Mouse (Mus musculus): ENCODE data around the gene Ergic3. TPM values are rescaled to one million over a fixed set of nuclear protein-coding genes. Genes with fewer than 3 reads are reported as not detected.

Ergic3 gene
- polyA plus RNA-seq, 1 experiment from 2014 or later: 138 TPM

DNA sequence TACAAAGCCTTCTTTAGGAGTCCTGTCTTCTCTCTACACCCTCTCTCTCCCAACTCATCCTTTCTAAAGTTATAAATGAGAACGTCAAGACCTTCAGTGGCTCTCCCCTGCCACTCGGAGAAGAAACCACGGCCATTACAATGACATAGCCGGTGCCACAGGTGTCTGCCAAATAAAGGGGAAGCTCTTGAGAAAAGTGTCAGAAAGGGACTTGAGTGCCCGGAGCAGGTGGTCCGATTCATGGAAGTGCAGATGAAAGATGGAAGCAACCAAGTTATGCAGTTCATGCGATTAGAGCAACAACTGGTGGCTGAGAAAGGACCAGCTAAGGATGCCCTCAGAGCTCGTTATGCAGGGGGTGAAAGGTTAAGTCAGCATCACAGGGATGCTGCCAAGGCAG is 35.1 kb downstream of the Ergic3 start:
- ATAC-seq (ENCODE audit: low FRiP score, low TSS enrichment) (no peak), DNase-seq (ENCODE audit: low spot score) (no peak)
- no peaks in the 10 kb centered on the region for H3K36me3 ChIP-seq (ENCODE audit: control insufficient read depth, insufficient read depth, low read length)
- H3K27ac ChIP-seq (replicated peaks): no peak overlapping the region
- H3K4me2 ChIP-seq (replicated peaks; ENCODE audit: low read depth): no peak overlapping the region
- WGBS: 80% methylated on average over 8 of the region's 8 CpGs
- no peaks in the 10 kb centered on the region for H3K27me3 ChIP-seq (ENCODE audit: control insufficient read depth, insufficient read depth, low read length)
- TF ChIP-seq EP300 (optimal IDR thresholded peaks at IDR 0.05) (no peak), CTCF (IDR thresholded peaks at IDR 0.05; ENCODE audit: low read depth) (no peak)
- H3K9me3 ChIP-seq (ENCODE audit: control insufficient read depth, low read length): no peaks in the 10 kb centered on the region
- no peak overlapping the region for H3K4me3 ChIP-seq (ENCODE audit: low read depth, low read length)
- H3K4me1 ChIP-seq (replicated peaks; ENCODE audit: control insufficient read depth, insufficient read depth): no peaks in the 10 kb centered on the region
- no peak overlapping the region for H3K9ac ChIP-seq (ENCODE audit: low read length)

DNA sequence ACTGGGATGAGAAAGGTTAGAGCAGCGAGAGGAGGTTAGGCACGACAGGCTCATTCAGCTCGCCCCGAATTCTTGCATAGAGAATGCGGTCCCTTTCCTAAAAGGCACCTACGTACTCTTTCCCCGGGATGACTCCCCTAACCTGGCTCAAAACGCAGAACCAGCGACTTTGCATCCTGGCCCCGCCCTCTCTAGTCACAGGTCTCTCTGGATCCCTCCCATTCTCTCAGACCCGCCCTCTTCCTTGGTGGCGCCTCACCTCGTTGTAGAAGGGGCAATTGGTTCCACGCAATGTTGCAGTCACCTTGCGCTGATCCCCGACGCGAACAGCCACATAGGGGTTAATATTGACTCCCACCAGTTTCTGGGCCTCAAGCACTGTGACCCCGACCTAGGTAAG is 40.1 kb downstream of the Ergic3 start:
- peak; percentile 44; the same call in 1 of the 2 replicates for ATAC-seq (ENCODE audit: low FRiP score, low TSS enrichment)
- H3K4me3 ChIP-seq (ENCODE audit: low read depth, low read length): 0 out of 2 replicates have a peak overlapping the region, but pooled peaks have one; percentile 10

GRCm38 (mm10) chr2:156052816-156053215 is 45.0 kb downstream of the Ergic3 start, which contains the start of gene Fer1l4:
Gene Fer1l4, minus strand, starts transcription at chr2:156052947.
- Histone ChIP-seq H3K4me1 (replicated peaks; ENCODE audit: control insufficient read depth, insufficient read depth) (no peaks in the 10 kb centered on the region), H3K27me3 (ENCODE audit: control insufficient read depth, insufficient read depth, low read length) (no peaks in the 10 kb centered on the region), H3K4me3 (ENCODE audit: low read depth, low read length) (peak within 1 kb of the TSS; percentile 17; the same call in 1 of the 2 replicates), H3K36me3 (ENCODE audit: control insufficient read depth, insufficient read depth, low read length) (no peaks in the 10 kb centered on the region), H3K9ac (ENCODE audit: low read length) (peak within 1 kb of the TSS; percentile 23; the same call in 1 of the 2 replicates), H3K27ac (replicated peaks) (peak within 1 kb of the TSS; percentile 67), H3K9me3 (ENCODE audit: control insufficient read depth, low read length) (no peaks in the 10 kb centered on the region), H3K4me2 (replicated peaks; ENCODE audit: low read depth) (peak within 1 kb of the TSS; percentile 34)
- DNase-seq (ENCODE audit: low spot score): peak; percentile 92
- ATAC-seq (ENCODE audit: low FRiP score, low TSS enrichment): peak; percentile 95
- 0 out of 2 replicates have a peak, but pooled peaks have one; percentile 7 for TF ChIP-seq CTCF (IDR thresholded peaks at IDR 0.05; ENCODE audit: low read depth)
- TF ChIP-seq EP300 (optimal IDR thresholded peaks at IDR 0.05): no peak
- WGBS: 63% methylated on average over 9 of the region's 9 CpGs

More for the DNA sequence above, 40.1 kb downstream of the Ergic3 start:
- Histone ChIP-seq H3K4me2 (replicated peaks; ENCODE audit: low read depth) (peak overlapping the region; percentile 36), H3K36me3 (ENCODE audit: control insufficient read depth, insufficient read depth, low read length) (no peaks in the 10 kb centered on the region), H3K9ac (ENCODE audit: low read length) (no peak overlapping the region), H3K27ac (replicated peaks) (peak overlapping the region; percentile 18; the same call in 1 of the 2 replicates), H3K4me1 (replicated peaks; ENCODE audit: control insufficient read depth, insufficient read depth) (no peaks in the 10 kb centered on the region), H3K27me3 (ENCODE audit: control insufficient read depth, insufficient read depth, low read length) (no peaks in the 10 kb centered on the region), H3K9me3 (ENCODE audit: control insufficient read depth, low read length) (no peaks in the 10 kb centered on the region)
- DNase-seq (ENCODE audit: low spot score): peak; percentile 67
- TF ChIP-seq EP300 (optimal IDR thresholded peaks at IDR 0.05): no peak
- no peak for TF ChIP-seq CTCF (IDR thresholded peaks at IDR 0.05; ENCODE audit: low read depth)
- WGBS: 8% methylated on average over 19 of the region's 19 CpGs

- ATAC-seq (ENCODE audit: low FRiP score, low TSS enrichment) (peak; percentile 75), DNase-seq (ENCODE audit: low spot score) (peak; percentile 86)
- Histone ChIP-seq H3K27me3 (ENCODE audit: control insufficient read depth, insufficient read depth, low read length) (no peaks in the 10 kb centered on the region), H3K9me3 (ENCODE audit: control insufficient read depth, low read length) (no peaks in the 10 kb centered on the region), H3K4me2 (replicated peaks; ENCODE audit: low read depth) (peak within 1 kb of the TSS; percentile 98), H3K4me1 (replicated peaks; ENCODE audit: control insufficient read depth, insufficient read depth) (no peaks in the 10 kb centered on the region), H3K4me3 (ENCODE audit: low read depth, low read length) (peak within 1 kb of the TSS; percentile 63), H3K9ac (ENCODE audit: low read length) (peak within 1 kb of the TSS; percentile 67), H3K27ac (replicated peaks) (peak within 1 kb of the TSS; percentile 77), H3K36me3 (ENCODE audit: control insufficient read depth, insufficient read depth, low read length) (no peaks in the 10 kb centered on the region)
- WGBS: under 1% methylated on average over 67 of the region's 81 CpGs
- TF ChIP-seq CTCF (IDR thresholded peaks at IDR 0.05; ENCODE audit: low read depth): no peak
- TF ChIP-seq EP300 (optimal IDR thresholded peaks at IDR 0.05): no peak
Measured at GRCm38 (mm10) chr2:156065099-156066041, 57.5 kb downstream of the Ergic3 start, which contains the start of gene Spag4. Gene Spag4, plus strand, starts transcription at chr2:156065175.

DNA sequence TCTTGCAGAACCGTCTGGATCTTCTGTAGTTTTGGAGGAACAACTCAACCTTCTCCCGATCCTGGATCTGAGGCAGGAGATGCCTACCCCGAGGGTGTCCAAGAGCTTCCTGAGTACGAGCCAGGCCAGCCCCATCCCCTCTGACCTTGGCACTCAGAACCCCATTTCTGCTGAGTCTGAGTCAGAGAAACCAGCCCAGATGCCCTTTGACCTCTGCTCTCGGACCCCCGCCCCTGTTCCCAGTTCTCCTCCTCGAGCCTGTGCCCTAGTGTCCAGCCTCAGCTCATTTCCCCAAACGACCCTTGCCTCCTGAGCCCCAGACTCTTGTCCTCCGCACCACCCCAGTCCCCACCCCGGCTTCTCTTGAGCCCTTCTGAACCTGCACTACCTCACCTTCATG is 58.3 kb downstream of the Ergic3 start:
- Histone ChIP-seq H3K9ac (ENCODE audit: low read length) (peak overlapping the region; percentile 67), H3K4me2 (replicated peaks; ENCODE audit: low read depth) (peak overlapping the region; percentile 98), H3K36me3 (ENCODE audit: control insufficient read depth, insufficient read depth, low read length) (no peaks in the 10 kb centered on the region), H3K9me3 (ENCODE audit: control insufficient read depth, low read length) (no peaks in the 10 kb centered on the region), H3K27ac (replicated peaks) (no peak overlapping the region), H3K4me1 (replicated peaks; ENCODE audit: control insufficient read depth, insufficient read depth) (no peaks in the 10 kb centered on the region), H3K4me3 (ENCODE audit: low read depth, low read length) (peak overlapping the region; percentile 63), H3K27me3 (ENCODE audit: control insufficient read depth, insufficient read depth, low read length) (no peaks in the 10 kb centered on the region)
- no peak for TF ChIP-seq CTCF (IDR thresholded peaks at IDR 0.05; ENCODE audit: low read depth)
- peak; percentile 8; the same call in 1 of the 2 replicates for ATAC-seq (ENCODE audit: low FRiP score, low TSS enrichment)
- DNase-seq (ENCODE audit: low spot score): no peak
- WGBS: 38% methylated on average over 10 of the region's 10 CpGs

Other genes with a start within 250 kb of the Ergic3 start
- 0.21 and 0.23 TPM in 2 replicates for gene Mmp24, start 232.7 kb upstream of the Ergic3 start, polyA plus RNA-seq (2015; fragmentation: Nextera tagmentation; extraction: Ambion mirVana)
- gene BC029722, start 188.6 kb upstream of the Ergic3 start, polyA plus RNA-seq (2015; fragmentation: Nextera tagmentation; extraction: Ambion mirVana): 26.8 and 29.8 TPM in 2 replicates
- gene Eif6, start 181.1 kb upstream of the Ergic3 start, polyA plus RNA-seq (2015; fragmentation: Nextera tagmentation; extraction: Ambion mirVana): 310 and 318 TPM in 2 replicates
- 2.7 and 4.4 TPM in 2 replicates for gene Fam83c, start 173.2 kb upstream of the Ergic3 start, polyA plus RNA-seq (2015; fragmentation: Nextera tagmentation; extraction: Ambion mirVana)
- gene Uqcc1, start 77.7 kb upstream of the Ergic3 start, polyA plus RNA-seq (2015; fragmentation: Nextera tagmentation; extraction: Ambion mirVana): 41.9 and 46.4 TPM in 2 replicates
- not detected in 2 replicates for gene Gm15557, start 67.3 kb upstream of the Ergic3 start, polyA plus RNA-seq (2015; fragmentation: Nextera tagmentation; extraction: Ambion mirVana)
- gene Gdf5, start 62.7 kb upstream of the Ergic3 start, polyA plus RNA-seq (2015; fragmentation: Nextera tagmentation; extraction: Ambion mirVana): 1.6 and 1.8 TPM in 2 replicates
- 4.0 and 4.6 TPM in 2 replicates for gene Cep250, start 51.6 kb upstream of the Ergic3 start, polyA plus RNA-seq (2015; fragmentation: Nextera tagmentation; extraction: Ambion mirVana)
- 0.65 and 0.76 TPM in 2 replicates for gene 6430550D23Rik, start 68 bp upstream of the Ergic3 start, polyA plus RNA-seq (2015; fragmentation: Nextera tagmentation; extraction: Ambion mirVana)
- 10.1 and 11.7 TPM in 2 replicates for gene Fer1l4, start 44.9 kb downstream of the Ergic3 start, polyA plus RNA-seq (2015; fragmentation: Nextera tagmentation; extraction: Ambion mirVana)
- gene Spag4, start 57.1 kb downstream of the Ergic3 start, polyA plus RNA-seq (2015; fragmentation: Nextera tagmentation; extraction: Ambion mirVana): 2.7 and 3.0 TPM in 2 replicates
- gene Cpne1, start 103.9 kb downstream of the Ergic3 start, polyA plus RNA-seq (2015; fragmentation: Nextera tagmentation; extraction: Ambion mirVana): 24.7 and 27.2 TPM in 2 replicates
- 8.0 and 8.8 TPM in 2 replicates for gene Rbm12, start 103.9 kb downstream of the Ergic3 start, polyA plus RNA-seq (2015; fragmentation: Nextera tagmentation; extraction: Ambion mirVana)
- gene Gm28036, start 119.0 kb downstream of the Ergic3 start, polyA plus RNA-seq (2015; fragmentation: Nextera tagmentation; extraction: Ambion mirVana): 4.3 and 5.1 TPM in 2 replicates
- gene Romo1, start 136.0 kb downstream of the Ergic3 start, polyA plus RNA-seq (2015; fragmentation: Nextera tagmentation; extraction: Ambion mirVana): 378 and 415 TPM in 2 replicates
- 40.3 and 43.5 TPM in 2 replicates for gene Nfs1, start 136.1 kb downstream of the Ergic3 start, polyA plus RNA-seq (2015; fragmentation: Nextera tagmentation; extraction: Ambion mirVana)
- 335 and 349 TPM in 2 replicates for gene Rbm39, start 172.2 kb downstream of the Ergic3 start, polyA plus RNA-seq (2015; fragmentation: Nextera tagmentation; extraction: Ambion mirVana)
- 28.4 and 29.3 TPM in 2 replicates for gene Phf20, start 188.4 kb downstream of the Ergic3 start, polyA plus RNA-seq (2015; fragmentation: Nextera tagmentation; extraction: Ambion mirVana)